Mouse (Mus musculus) MN1 (cell line): Measurements from ENCODE around the gene Dennd6a.

Experiments used
- DNase-seq: peaks from one replicate; pipeline ENCODE4 v3.0.0-alpha.2; 2016; ENCODE audit warnings: low spot score

Dennd6a gene

DNA sequence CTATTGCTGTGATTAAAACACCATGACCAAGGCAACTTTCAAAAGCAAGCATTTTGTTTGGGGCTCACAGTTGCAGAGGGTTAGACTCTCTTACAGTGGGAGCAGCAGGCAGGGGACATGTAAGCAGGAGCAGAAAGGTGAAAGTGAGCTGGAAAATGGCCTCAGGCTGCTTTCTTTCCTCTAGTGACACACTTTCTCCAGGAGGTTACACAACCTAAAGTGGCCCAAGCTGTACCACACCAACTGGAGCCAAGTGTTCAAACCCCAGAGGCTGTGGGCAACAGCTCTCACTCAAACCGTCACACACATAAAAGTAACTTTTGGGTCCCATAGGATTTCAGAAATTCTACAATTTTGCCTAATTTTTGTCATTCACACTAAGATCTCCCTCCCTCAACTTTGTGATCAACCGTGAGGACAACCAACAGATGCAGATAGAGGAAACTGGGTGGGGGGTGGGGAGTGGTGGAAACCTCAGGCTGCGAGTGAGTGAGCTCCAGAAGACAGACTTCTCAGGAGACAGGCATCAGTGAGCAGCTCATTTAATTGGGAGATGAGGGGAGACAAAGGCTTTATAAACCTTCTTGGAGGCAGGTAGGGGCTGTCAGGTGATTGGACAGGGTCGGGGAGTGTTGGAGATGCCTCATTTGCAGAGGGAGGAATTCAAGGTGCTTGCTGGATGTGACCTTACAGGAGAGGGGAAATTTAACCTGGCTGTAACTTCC lies 1.5 kb upstream of the Dennd6a start:
- no peak for DNase-seq

- no peak for DNase-seq
These were observed 2.7 kb downstream of the Dennd6a start for GRCm38 (mm10) chr14:26576255-26576780.

- DNase-seq: no peak
These were observed 5.1 kb downstream of the Dennd6a start for GRCm38 (mm10) chr14:26578791-26579191.

DNA sequence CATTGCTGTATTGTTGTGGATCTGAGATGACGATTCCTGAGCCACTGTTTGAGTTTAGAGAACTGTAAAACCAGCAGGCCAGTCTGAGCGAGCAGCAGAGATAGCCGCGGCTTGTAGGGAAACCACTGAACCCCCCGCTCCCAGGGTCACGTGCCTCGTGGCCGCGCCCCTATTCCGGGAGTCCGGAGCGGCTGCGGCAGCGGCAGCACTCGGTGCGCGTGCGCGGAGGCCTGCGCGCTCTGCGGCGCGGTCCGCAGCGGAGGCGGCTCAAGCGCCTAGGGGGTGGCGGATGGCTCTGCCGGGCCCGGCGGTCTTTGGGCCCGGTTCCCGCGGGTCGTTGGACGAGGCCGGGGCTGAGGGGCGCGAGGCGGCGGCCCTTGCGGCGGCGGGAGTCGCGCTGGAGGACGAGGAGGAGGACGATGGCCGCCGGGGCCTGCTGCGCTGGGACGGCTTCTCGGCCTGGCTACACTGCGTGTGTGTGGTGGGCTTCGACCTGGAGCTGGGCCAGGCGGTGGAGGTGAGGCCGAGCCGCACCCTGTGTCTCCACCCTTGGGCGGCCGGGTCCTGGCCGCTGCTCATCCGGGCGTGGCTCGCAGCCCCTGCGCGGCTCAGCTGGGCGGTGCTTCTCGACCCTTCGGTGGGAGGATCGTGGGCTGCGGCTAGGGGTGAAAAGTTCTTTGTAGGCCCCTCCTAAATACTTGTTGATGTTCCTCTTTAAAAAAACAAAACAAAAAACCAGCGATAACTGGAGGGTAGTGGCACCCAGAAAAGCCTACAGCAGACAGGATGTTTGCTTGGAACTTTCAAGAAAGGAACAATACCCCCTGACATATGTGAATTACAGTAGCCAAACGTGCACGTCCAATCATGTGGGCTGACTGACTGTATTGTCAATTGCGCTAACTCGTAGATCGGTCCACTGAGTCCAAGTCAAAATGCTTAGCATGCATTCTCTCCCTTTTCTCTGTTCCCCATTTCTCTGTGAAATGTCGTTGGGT lies 6.0 kb downstream of the Dennd6a start:
- DNase-seq: peak; percentile 92

DNA sequence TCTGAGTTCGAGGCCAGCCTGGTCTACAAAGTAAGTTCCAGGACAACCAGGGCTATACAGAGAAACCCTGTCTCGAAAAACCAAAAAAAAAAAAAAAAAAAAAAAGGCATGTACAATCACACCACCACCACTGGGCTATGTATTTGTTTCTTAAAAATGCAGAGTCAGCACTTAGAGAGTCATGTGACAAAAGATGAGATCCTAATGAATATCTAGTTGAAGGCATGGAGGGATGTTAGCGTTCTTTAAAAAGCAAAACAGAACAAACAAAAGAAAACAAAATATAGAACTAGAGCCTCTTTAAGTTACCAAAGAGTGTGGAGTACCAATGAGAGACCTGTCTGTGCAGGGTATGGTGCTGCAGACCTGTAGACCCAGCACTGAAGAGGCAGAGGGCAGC lies 10.0 kb downstream of the Dennd6a start:
- DNase-seq: no peak

DNA sequence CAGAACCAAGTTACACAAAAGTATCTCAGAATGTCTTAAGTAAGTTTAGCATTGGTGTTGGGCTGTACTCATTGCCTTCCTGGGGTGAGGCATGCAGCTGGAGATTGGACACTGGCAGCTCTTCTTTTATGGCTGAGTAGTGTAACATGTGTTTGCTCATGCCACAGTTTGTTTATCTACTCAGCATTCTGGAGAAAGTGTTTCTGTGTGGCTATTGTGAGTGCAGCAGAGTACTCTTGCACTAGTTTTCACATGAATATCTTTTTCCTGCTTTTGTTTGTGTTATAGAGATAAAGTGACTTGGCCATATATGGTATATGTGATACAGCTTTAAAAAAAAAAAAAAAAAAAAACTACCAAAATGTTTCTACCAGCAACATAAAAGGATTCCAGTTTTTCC lies 13.5 kb downstream of the Dennd6a start:
- DNase-seq: no peak

- DNase-seq: no peak
These were observed 17.7 kb downstream of the Dennd6a start for GRCm38 (mm10) chr14:26591353-26591752.

GRCm38 (mm10) chr14:26593281-26593895 lies 19.7 kb downstream of the Dennd6a start:
- no peak for DNase-seq

- no peak for DNase-seq
These were observed 21.5 kb downstream of the Dennd6a start for GRCm38 (mm10) chr14:26595167-26595566.

DNA sequence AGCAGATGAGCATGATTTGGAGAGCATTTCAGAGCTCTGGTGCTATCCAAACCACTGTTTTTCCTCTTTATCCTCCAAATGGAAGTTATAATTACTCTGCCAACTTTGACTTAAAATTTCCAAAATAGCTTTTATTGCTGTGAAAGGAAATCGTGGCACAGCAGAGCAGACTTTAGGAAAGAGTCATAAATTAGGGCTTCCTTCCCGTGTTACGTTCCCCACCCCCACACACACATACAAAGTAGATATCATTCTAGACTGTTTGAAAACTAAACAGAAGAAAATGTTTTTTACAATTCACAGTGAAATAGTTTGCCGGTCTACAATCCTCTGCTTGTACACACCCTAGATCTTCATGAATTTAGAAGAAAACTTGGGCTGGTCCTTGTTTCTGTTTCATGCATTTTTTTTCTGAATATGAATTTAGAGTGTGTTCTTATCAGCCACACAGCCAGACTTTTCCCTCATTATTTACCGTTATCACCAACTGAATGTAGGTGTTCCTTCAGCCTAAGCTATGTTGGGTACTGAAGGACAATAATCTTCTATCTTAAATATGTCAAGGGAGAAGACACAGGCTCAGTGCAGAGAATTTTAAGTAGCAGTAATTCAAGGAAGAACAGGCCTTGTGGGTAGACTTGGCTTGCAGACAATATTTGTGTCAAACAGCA lies 22.2 kb downstream of the Dennd6a start:
- DNase-seq: no peak

DNA sequence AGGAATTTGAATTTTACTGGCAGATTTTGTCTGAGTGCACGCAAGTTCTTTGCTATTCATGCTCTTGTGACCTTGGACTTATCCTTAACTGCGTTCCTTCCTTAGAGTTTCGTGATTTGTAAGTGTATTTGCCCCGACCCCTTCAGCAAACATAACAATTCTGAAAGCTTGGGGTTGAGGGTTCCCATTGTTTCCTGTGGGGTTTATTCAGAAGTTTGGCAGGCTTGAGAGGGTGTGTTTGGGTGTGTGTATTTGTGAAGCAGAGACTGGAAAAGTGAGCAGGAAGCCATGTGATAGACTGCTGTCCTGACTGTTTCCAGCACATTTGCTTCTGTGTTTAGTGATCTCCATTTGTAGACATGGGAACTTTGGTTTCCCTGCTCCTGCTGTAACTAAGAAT lies 31.7 kb downstream of the Dennd6a start:
- no peak for DNase-seq

DNA sequence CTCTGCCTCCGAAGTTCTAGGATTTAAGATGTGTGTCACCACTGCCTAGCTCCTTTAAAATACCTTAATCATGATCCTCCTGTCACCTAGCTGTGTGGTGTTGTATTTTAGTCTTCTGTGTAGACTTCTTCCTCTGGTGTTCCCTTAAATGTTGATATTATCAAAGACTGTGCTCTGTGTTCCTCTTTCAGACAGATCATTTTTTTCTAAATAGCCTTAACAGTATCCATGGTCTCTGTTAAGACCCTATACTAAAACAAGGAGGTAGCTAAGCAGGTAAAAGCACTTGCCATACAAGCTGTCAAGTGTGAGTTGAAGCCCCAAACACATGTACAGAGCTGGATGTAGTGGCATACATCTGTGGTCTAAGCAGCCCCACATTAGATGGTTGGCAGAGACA lies 36.0 kb downstream of the Dennd6a start:
- no peak for DNase-seq

DNA sequence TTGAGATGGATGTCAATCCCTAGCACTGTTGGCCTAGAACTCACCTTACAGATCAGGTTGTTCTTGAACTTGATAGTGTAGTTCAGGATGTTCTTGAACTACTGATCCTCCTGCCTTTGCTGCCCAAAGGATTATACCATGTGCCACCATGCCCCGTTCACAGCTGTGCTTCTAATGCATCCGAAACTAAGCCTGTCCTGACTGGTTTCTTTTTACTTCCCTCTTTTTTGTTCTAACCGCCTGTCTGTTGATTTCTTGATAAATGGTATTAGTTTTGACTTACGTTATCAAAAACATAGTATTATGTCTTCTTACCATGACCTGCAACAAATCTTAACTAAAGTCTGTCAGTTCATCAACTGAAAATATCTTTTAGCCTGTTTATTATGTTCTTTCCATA lies 37.0 kb downstream of the Dennd6a start:
- DNase-seq: no peak

DNA sequence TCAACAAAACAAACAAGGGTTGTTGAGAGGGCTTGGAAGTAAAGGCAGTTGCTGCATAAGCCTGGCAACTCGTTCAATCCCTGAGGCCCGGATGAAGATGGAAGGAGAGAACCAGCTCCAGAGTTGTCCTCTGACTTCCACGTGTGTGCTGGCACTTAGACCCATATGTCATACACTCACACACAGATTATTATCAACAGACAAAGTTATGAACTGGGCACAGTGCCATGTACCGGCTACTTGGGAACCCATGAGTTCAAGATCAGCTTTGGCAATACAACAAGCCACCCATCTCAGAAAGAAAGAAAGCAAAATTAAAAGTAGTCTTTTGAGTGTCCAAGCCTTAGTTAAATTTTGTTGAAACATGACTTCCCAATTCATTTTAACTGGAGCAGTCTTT lies 51.6 kb downstream of the Dennd6a start:
- no peak for DNase-seq

DNA sequence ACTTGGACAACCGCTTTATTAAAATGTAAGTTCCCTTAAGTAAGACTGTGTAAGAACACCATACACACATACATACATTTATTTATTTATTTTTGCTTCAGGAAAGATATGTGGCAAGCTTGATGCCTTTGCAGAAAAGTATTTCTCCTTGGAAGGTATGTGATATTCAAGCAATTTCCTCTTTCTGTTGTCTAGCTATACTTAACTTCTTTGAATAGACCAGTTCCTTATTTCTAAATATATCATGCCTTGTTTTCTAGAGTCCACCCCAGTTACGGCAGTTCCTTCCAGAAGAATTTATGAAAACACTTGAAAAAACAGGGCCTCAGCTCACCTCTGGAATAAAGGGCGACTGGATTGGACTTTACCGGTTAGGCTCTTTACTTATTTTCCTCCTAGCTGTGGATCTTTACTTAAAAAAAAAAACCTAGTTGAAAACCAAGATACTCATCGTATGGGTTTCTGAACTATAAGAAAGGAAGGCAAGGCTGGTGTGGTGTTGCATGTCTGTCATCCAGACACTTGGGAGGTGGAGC lies 53.0 kb downstream of the Dennd6a start:
- DNase-seq: no peak

GRCm38 (mm10) chr14:26637025-26637850 lies 63.6 kb downstream of the Dennd6a start:
- peak; percentile 72 for DNase-seq

DNA sequence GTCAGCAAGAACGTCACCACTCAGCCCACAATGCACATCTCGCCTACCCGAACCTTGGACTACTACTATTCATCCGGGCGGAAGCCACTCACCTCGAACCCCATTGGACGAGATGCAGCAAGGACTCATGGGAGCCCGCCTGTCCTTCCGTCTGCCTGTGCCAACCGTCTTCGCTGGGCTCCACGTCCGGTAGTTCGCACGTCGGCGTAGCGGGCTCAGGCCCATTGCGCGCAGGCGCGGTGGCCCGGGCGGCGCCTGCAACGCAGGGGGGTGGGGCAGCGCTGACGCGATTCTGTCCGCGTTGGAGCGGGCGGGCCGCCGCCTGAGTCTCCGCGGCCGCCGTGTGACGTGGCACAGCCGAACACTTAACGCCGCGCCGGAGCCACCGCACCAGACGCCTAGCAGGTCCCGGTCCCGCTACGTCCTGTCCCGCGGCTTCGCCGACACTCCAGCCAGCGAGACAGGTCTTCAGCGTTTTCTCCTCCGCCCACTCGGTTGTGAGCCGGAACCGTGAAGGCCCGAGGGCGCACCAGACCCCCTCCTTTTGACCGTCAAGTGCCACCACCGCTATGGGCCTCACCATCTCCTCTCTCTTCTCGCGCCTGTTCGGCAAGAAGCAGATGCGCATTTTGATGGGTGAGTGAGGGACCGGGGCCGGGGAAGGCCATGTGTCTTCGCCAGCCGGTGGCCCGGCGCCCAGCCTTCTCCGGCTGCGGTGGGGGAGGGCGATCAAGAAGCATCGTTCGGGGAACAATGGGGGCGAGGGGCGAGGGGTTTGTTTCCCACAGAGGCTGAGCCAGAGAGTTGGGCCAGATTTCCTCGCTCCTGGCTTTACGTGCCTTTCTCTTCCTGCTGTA lies 64.4 kb downstream of the Dennd6a start, which contains the start of gene Arf4:
TSS of gene Arf4 (plus strand) at position 224 of the 857 bp plus-strand sequence.
- DNase-seq: peak; percentile 97

DNA sequence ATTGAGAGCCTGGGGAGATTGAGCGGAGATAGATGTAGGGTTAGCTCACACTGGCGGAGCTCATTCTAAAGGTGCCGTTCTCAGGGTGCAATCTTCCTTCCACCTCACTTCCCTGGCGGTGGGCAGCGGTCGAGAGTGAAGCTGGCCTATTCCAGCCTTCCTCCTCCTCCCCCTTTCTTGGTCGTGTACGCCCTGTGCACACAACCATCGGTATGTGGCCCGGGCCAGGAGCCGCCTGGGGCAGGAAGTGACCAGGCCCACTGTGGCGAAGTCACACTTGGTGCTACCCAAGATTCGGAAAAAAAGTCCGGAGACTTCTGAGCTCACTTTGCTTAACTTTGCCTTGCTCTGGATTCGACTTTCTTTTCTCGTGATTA lies 65.0 kb downstream of the Dennd6a start:
- peak; percentile 57 for DNase-seq

- no peak for DNase-seq
These were observed 65.6 kb downstream of the Dennd6a start for GRCm38 (mm10) chr14:26639251-26639650.

- peak; percentile 42 for DNase-seq
These were observed 66.3 kb downstream of the Dennd6a start for GRCm38 (mm10) chr14:26639961-26640360.
